Mouse (Mus musculus) c-Kit-positive CD71-positive TER-119-positive erythroid progenitor cells, embryonic 14.5 days (primary cell): ENCODE data around the gene Fcor.

Source experiments
- DNase-seq: peaks from one replicate; pipeline ENCODE4 v3.0.0-alpha.2; 2013; ENCODE audit warnings: low spot score

Gene Fcor

GRCm38 (mm10) chr8:3671980-3672491, at the start of gene Fcor:
Fcor (minus strand) TSS chr8:3672362.
- DNase-seq = peak; percentile 66

GRCm38 (mm10) chr8:3721041-3721440, 48.9 kb upstream of the Fcor start:
- DNase-seq = no peak

- no peak for DNase-seq
Observed at GRCm38 (mm10) chr8:3720551-3720950, 48.4 kb upstream of the Fcor start, which contains the start of gene Clec4g. Clec4g (minus strand) TSS chr8:3720651.

- peak; percentile 56 for DNase-seq
Observed at GRCm38 (mm10) chr8:3718559-3718958, 46.4 kb upstream of the Fcor start.

GRCm38 (mm10) chr8:3717321-3717954, 45.3 kb upstream of the Fcor start:
- no peak for DNase-seq

GRCm38 (mm10) chr8:3711646-3712045, 39.5 kb upstream of the Fcor start:
- no peak for DNase-seq

- no peak for DNase-seq
Observed at GRCm38 (mm10) chr8:3710312-3710711, 38.1 kb upstream of the Fcor start.

- DNase-seq = no peak
Observed at GRCm38 (mm10) chr8:3707611-3708010, 35.4 kb upstream of the Fcor start.

GRCm38 (mm10) chr8:3705711-3706110, 33.5 kb upstream of the Fcor start:
- DNase-seq = peak; percentile 26

GRCm38 (mm10) chr8:3701491-3701890, 29.3 kb upstream of the Fcor start:
- no peak for DNase-seq

- DNase-seq = no peak
Observed at GRCm38 (mm10) chr8:3694121-3694520, 22.0 kb upstream of the Fcor start, which contains the start of gene Fcer2a. Fcer2a (minus strand) TSS chr8:3694175.

GRCm38 (mm10) chr8:3690774-3691173, 18.6 kb upstream of the Fcor start:
- no peak for DNase-seq

GRCm38 (mm10) chr8:3687537-3687936, 15.4 kb upstream of the Fcor start:
- DNase-seq = no peak

- DNase-seq = no peak
Observed at GRCm38 (mm10) chr8:3685422-3685821, 13.3 kb upstream of the Fcor start.

GRCm38 (mm10) chr8:3684530-3684929, 12.4 kb upstream of the Fcor start:
- DNase-seq = no peak

- DNase-seq = no peak
Observed at GRCm38 (mm10) chr8:3683408-3684176, 11.4 kb upstream of the Fcor start.

- no peak for DNase-seq
Observed at GRCm38 (mm10) chr8:3682435-3682834, 10.3 kb upstream of the Fcor start.

GRCm38 (mm10) chr8:3679656-3680055, 7.5 kb upstream of the Fcor start:
- no peak for DNase-seq

GRCm38 (mm10) chr8:3679236-3679635, 7.1 kb upstream of the Fcor start:
- DNase-seq = no peak

GRCm38 (mm10) chr8:3678831-3679230, 6.7 kb upstream of the Fcor start:
- DNase-seq = no peak

- peak; percentile 28 for DNase-seq
Observed at GRCm38 (mm10) chr8:3676993-3677579, 4.9 kb upstream of the Fcor start.

- DNase-seq = peak; percentile 89
Observed at GRCm38 (mm10) chr8:3676131-3676992, 4.2 kb upstream of the Fcor start, which contains the start of gene Trappc5. Trappc5 (plus strand) TSS chr8:3676299.
